Mouse (Mus musculus): ENCODE data around the gene 1700066M21Rik. TPM values are rescaled to one million over a fixed set of nuclear protein-coding genes. Genes with fewer than 3 reads are reported as not detected.

1700066M21Rik gene
- polyA plus RNA-seq (2017; shearing (Covaris generic)) = 1 to 10 TPM; 2.0 to 6.0 (median 3.3) TPM

DNA sequence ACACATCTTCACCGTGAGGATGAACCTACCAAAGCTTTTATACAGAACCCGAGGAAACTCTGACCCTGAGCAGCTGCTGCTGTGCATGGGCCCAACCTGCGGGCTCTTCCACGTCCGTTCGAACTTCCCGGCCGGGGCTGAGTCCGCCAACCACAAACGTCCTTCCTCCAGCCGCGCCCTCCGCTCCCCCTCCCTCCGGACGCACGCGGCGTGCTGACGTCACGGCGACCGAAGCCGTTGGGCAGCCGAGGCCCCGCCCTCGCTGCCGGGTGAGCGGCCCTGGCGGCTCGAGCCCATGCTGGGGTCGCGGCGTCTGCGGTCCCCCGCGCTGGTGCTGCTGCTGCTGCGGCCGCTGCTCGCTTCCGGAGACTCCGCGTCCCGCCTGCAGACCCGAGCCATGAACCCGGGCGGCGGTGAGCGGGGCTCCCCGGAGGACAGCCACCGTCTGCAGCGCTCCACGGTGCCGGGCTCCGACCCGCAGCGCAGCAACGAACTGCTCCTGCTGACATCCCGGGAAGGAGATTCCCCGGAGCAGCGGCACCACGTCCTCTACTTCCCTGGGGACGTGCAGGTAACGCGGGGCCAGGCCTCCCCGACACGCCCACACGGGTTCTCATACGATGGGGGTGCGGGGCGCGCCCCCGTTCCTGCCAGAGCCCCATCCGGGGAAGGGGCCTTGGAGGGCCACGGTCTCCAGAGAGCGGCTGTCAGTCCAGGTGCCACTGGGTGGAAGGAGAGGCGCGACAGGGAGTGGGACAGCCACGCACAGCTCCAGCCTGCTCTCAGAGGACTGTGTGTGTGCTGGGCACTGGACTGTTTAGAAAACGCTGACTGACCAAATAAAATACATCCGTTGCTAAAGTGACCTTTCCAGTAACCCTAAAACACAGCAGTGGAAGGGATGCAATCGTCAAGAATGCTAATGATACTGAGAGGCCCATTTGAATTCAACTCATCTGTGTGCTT lies at the start of gene 1700066M21Rik:
1700066M21Rik (plus strand) TSS at position 245 of the 966 bp plus-strand sequence.
- peak; percentile 77 for ATAC-seq

DNA sequence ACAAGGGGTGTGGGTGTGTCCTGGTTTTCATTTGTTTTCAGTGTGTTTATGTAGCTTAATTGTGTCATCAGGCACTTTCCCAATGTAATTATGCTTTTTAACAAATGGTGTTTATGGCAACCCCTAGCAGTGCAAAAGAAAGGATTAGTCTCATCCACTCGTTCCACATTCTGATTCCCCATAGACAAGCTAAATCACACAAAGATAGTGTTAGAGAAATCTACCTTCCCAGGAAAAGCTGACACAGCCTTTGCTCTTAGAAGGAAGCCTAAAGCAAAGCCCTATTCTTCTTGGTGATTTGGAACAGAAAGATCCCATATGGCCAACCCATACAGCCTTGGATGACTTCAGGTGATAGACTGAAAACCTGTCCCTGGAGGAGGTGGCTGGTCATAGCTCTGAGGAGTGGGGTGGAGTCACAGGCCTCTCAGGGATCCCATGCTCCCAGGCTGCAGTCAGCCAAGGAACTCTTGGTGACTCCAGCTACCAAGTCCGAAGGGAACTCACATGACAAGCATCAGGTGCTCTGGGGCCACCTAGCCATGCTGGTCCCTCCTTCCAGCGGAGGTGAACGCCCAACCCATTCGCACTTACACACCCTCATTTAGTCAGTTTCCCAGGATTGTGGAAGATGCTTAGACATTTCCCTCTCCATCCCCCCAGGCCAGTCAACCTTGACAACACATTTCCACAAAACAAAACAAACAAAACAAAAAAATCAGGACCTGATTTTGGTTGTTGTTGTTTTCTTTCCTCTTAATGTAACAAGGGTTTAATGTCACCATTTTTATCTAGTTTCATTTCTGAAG lies 47.9 kb upstream of the 1700066M21Rik start:
- ATAC-seq = no peak

DNA sequence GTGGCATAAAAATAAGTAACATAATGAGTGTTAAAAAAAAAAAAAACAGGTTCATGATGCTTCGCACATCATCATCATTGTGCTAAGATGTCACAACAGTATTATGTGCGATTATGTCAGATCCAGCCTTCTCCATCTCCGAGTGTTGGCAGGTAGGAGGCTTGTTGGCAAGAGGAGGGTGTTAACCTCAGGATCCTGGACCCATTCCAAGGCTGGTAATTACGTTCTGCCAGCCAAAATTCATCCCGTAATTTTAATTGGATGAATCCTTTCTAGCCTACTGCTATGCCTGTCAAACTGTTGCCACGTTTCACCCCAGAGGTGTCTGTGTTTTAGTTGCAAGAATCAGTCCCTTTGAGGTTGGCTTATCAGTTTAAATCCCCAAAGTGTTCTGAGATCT lies 47.2 kb upstream of the 1700066M21Rik start:
- ATAC-seq = no peak

DNA sequence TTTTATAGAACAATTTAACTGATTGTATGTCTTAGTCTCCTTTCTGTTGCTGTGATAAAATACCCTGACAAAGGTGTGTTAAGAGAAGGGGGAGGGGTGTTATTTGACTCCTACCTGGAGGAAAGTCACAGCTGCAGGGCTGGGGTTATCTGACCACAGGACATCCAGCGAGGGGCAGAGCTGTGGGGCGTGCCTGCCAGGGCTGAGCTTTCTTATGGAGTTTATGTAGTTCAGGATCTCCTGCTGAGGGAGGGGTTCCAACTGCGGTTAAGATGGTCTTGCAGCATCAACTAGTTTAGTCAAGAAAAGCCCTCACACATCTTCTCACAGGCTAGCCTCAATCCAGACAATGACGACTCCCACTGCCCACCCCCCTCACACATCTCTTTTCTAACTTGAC lies 45.4 kb upstream of the 1700066M21Rik start:
- no peak for ATAC-seq

DNA sequence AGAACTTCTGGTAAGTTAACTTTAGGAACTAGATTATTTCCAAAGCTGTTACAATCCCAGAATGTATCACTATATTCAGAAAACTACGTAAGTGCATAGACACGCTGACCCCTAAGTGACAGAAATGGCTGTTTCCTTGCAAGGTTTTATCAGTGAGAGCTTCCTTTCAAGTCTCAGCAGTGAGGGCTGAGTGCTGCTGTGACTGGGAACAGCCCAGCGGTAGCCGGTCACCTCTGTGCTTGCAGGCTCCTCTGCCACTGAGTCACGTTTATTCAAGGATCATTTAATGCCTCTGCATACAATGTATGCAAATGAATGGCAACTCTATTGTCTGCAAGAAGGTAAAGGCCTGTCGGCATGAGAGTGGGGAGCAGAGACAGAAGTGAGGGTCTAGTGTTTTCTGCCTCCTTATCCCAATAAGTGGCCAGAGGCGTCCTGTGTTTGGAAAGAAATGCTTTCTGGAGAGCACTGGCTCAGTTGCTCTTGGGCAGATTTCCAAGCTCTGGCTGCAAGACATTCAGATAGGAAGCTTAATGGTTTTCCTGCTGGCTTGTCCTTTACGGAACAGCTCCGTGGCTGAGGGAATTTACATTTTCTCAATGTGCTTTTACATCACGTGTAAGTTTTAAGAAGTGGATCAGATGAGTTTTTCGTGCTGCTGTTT lies 43.7 kb upstream of the 1700066M21Rik start:
- ATAC-seq = no peak

DNA sequence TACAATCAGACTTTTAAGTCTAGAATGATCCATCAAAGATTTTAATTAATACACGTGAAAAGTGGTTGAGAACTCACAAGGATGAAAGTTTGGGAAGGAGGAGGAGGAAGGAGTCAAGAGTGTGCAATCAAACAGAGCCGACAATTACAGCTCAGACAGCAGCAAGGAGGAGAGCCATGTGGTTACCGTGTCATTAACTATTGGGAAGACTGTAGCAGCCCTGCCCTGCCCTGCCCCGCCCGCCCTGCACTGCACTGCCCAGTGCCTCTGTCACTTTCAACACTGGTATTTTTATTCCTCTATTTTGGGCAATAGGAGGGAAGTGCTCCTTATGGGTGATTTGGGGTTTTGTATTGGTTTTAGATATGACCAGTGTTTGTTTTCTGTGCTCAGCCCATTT lies 42.2 kb upstream of the 1700066M21Rik start:
- no peak for ATAC-seq

DNA sequence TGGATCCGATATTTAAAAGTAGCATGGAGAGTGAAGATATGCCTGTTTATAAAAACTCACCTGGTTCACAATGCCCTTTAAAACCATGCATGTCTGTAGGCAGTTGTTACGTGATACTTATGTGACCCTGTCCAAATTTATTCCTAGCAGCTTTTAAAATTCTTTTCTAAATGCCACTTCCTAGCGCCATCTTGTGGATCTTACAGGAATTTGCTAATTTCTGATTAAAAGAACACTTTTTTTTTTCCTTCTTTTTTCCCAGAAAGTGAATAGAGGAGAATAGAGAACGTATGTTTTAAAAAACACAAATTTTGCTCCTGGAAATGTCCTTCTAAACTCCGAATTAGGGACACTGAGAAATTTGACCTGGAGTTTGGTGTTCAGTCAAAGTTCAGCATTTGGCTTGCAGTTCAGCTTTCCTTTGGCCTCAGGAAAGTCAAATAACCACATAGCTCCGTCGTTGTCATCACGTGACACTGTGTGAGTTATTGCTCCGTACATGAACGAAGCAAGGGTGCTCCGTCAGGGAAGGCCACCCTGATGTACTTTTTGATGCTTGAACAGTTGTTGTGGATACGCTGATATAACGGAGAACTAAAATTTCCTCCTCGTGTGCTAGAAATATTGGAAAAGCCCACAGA lies 38.1 kb upstream of the 1700066M21Rik start:
- ATAC-seq = no peak

DNA sequence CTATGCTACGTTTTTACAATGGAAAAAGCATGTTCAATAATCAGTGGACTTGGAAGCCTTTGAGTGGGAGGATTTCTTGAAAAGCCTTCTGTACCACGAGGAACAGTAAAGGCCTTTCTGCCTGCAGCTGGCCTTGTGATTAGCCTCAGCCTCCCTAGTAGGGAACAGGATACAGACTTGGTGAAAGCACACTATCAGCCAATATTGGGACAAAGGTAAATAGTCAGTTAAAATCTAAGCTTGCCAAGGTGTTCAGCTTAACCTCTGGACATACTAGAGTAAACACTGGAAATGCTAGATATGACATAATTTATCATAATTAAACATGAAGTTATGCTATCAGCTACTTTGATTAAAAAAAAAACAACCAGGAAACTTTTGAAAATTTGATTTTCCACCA lies 36.2 kb upstream of the 1700066M21Rik start:
- no peak for ATAC-seq

DNA sequence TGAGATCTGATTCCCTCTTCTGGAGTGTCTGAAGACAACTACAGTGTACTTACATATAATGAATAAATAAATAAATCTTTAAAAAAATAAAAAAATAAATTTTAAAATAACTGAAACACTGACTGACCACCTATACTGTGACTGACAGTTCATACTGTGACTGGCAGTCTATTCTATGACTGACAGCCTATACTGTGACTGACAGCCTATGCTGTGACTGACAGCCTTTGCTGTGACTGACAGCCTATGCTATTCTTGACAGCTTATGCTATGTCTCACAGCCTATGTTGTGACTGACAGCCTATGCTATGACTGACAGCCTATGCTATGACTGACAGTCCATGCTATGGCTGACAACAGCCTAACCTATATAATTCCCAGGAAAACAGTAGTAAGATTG lies 29.9 kb upstream of the 1700066M21Rik start:
- no peak for ATAC-seq

DNA sequence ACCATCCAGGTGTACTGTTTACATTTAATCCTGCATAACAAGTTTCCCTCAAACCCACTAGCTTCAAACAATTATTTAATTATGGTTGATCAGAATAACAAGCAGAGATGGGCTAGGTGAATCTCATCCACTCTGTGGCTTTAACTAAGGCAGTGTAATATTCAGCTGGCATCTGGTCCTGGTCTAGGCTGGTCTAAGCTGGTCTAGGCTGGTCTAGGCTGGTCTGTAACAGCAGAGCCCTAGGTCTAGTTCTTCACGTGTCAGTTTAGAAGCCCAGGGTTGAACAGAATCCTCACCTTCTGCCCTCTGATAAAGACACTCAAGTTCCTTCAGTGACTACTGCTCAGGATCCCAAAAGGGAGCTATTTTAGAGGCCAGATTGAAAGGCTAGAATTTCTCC lies 25.5 kb upstream of the 1700066M21Rik start:
- no peak for ATAC-seq

DNA sequence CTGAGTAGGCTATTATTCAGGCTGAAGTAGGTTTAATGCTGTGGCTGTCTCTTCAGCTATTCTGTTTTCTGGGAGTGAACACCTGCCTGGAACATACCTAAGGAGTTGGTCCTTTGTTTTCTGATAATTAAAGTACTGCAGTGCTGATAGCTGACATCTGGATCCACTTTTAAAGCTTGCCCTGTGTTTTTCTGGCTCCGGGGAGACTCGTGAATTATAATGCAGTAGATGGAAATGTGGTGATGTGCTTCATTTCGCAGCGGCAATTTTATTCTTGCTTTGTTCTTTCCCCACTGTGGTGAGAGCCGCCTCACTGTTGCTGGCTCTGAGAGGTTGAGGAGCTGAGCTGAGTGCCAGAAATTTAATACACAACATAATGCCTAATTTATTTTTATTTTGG lies 18.9 kb upstream of the 1700066M21Rik start:
- no peak for ATAC-seq

DNA sequence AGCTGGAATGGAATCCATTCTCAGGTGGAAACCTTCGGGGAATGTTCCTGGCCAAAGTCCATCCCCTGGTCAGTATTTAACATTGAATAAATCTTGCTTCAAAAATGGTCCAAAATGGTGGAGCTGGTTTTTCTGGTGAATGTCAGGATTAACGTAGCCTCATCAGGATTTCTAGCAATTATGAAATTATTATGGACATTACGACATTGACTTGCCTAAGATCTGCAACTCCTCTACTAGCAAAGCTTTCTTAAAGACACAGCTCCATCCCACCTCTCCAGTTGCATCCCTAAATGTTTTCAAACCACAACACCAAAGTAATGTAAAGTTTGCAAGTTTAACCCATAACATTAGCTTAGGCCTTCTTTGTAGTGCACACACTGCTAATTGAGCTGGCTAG lies 10.0 kb upstream of the 1700066M21Rik start:
- no peak for ATAC-seq

DNA sequence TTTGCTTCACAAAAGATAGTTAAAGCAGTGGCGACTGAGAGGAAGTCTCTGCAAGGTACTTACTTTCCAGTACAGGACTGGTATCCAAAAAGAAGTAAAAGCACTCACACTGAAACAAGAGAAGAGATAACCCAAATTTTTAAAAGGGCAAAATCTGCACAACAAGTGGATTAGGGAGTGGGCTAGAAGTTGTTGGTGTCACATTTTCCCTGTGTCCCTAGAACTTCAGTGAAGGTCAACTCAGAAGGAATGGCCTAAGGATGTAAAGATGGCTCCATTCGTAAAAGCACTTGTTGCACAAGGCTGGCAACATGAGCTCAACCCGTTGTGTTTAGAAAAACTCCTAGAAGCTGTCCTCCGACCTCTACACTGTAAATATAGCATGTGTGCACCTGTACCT lies 8.3 kb upstream of the 1700066M21Rik start:
- ATAC-seq = no peak

DNA sequence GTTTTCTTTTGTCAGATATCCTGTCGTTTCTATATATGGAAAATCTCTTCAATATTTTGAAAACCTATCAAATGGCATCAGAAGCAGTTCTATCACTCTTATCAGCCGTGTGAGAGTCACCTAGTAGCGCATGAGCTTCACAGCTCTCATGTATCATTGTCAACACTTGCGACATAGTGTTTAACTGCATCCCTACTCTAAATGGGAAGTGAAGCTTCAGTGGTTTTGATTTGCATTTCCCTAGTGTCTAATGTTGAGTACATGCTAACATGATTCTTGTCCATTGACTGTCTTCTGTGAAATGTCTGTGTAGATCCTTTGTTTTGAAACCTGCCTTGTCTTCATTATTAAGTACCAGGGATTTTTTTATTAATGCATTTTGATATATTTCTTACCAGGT lies 7.0 kb upstream of the 1700066M21Rik start:
- ATAC-seq = no peak

DNA sequence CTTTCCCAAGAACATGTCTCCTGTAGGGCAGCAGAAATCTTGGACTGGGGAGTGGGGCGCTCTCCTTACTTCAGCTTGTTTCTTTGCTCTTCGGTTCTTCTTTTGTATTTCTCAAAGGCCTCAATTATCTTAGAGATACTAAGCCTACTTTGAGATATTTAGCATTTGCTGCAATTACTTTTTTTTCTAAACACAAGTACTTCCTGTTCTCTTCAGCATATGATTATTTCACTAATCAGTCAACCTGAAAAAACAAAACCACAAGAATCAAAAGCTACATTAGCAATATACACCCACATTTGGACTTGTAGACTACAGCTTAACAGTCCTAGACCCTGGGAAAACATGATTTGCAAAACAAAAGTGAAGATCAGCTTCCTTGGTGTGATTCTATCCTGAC lies 2.1 kb upstream of the 1700066M21Rik start:
- peak; percentile 25 for ATAC-seq

DNA sequence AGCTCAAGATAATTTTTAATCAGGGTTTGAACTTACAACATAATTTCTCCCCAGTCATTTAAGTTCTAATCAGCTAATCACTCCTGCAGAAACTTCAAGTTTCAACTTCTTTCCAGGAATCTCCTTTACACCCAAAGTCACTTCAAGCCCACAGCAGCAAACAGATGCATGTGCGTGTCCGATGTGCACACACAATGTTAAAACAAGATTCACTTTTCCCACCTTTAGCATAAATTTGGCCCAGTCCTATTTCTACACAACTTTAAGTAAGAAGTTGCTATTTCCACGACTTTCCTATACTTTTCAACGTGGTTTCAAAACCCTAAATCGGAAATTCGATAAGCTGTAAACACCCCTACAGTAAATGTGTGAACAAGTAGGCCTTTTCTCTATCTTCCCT lies 614 bp upstream of the 1700066M21Rik start:
- peak; percentile 4 for ATAC-seq

DNA sequence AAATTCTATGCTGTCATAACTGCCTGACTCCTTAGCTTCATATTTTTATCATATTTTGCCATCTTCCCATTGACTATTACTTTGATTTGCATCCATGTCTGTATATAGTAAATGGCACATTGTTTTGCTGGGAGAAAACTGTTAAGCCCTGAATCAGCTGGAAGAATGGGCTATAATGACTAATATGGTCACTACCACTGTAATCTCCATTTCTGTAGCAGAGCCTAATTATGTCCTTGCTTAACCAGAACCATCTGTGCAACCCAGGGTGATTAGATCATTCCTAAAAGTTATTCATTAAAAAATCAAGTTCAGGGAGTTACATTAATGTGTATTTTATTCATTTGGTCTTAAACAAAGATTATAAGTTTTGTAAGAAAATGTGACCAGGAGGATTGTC lies 9.1 kb downstream of the 1700066M21Rik start:
- no peak for ATAC-seq

DNA sequence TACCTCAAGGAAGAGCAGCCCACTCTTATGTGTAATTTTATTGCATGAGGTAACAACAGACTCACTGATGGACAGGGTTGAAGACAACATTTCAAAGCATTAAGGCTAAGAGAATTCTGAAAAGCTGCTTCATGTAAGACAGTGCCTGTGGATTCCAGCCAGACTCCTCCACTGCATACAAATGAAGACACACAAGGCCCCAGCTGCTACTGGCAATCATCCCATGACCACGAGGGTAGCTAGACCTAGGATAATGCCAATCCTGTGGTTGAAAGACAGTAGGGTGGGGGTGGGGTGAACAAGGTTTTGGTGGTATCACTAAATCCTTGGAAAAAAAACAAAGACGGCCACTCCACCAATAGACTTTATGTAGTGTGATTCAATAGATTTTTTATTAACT lies 10.5 kb downstream of the 1700066M21Rik start:
- ATAC-seq = no peak

DNA sequence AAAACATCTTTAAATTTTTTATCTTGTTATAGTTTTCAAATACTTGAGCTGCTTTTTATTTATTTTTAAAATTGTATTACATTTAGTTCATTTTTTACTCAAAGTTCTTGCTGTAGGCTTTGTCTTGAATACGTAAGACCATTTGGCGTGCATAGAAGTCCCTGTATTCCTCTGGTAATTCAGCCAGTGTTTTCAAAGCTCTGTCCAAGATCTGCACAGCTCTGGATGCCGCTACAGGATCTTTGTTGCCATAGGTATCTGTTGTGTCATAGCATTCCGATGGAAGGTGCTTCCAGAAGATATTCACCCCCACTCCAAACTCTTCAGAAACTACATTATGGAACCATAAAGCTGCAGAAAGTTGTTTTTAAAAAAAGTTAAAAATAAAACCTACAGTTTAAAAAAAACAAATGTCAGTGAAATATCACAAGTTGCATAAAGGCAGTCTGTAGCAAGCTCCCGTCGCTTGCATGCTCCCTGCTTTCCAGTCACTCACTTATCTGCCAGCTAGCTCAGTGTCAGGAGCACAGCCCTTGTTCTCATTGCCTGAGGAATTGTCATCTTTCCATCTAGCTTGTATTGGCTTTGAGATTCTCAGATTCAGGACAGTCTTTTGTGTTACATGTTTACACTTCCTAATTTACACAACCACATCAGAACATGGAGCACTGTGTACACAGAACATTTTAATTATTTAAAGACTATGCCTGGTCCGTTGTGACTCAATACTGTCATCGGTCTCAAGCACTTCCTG lies 11.2 kb downstream of the 1700066M21Rik start:
- no peak for ATAC-seq

DNA sequence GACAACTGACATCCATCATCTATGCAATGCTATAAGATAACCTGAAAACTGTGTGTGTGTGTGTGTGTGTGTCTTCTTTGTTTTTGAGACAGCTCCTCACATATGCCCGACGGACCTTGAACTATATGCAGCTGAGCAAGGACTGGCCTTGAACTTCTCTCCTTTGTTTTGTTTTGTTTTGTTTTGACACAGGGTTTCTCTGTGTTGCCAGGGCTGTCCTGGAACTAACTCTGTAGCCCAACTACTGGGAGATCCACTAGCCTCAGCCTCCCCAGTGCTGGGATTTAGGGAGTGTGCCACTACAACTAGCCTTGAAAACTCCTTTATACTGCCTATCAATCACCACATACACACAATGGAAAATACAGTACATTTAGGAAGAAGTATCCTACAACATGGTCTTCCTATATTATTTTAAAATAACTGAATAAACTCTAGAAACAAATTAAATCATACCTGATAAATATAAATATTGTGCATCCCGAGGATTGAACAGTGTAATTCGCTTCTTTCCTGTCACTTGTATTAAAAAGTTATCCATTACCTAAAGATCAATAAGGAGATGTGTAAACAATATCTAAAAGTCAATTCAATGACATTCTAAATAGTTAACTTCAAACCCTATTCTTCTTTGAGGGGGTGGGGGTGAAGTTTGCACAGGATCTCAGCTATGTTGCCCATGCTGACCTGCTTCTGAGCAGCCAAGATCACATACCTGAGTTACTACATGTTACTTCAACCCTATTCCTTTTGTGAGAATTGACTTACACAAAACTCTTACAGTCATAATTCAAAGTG lies 13.8 kb downstream of the 1700066M21Rik start:
- no peak for ATAC-seq

DNA sequence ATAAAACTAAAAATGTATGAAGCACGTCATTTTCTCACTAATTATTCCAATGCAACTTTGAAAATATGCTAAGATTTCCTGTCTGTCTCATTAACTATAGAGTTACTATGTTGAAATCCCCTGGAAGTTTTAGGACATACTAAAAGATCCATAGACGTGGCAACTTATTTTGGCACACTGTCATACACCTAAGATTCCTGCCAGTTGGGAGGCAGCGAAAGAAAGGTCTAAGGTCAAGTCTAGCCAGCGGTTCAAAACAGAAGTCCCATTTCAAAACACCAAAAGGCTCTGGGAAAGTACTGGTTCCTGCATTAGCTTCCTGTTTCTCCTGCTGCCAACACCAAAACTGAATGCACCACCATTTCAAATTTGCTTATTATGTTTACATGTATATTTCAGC lies 15.0 kb downstream of the 1700066M21Rik start:
- ATAC-seq = no peak

Data from inflammation-experienced regulatory T-cells, adult 6 months (primary cell).